ENCODE assay signal across 35 mouse cellular contexts in the genomic region with DNA sequence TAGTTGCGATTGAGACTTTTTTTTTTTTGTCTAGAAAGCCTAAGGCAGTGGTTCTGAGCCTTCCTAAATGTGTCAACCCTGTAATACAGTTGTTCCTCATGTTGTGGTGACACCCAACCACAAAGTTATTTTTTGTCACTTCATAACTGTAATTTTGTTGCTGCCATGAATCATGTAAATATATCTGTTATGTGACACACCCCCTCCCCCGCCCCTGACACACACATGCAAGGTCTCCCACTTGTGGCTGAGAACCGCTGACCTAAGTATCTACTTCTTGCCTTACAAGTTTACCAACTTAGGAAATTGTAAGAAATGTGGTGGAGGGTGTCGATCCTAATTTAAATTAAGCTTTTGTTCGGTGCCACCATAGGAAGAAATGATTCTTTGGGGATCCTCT. TPM values are rescaled to one million over a fixed set of nuclear protein-coding genes. Genes with fewer than 3 reads are reported as not detected.
"Had no signal": no experiment of that assay in that cellular context is flagged by ENCODE, and none has a peak within 500 bp of the region (broad histone marks: within the 10 kb centered on the region; RNA-seq: fewer than 3 reads in every experiment).

No protein-coding gene starts in this region.

- H3K36me3 ChIP-seq: limb, embryonic 10.5 days; limb, embryonic 12.5 days; limb, embryonic 13.5 days; limb, embryonic 15.5 days; liver, embryonic 12.5 days; liver, embryonic 13.5 days; liver, embryonic 15.5 days; lung, embryonic 15.5 days; midbrain, embryonic 10.5 days; midbrain, embryonic 12.5 days; midbrain, embryonic 13.5 days; midbrain, embryonic 15.5 days; neural tube, embryonic 12.5 days; neural tube, embryonic 13.5 days had no signal

- DNase-seq: left cerebral cortex, postnatal 4 days; liver; liver, embryonic 13.5 days; liver, postnatal 0 days; lung, adult 18-20 months; lung, adult 2 months; lung, embryonic 14.5 days; lung, postnatal 10 days; lung, postnatal 14 days; lung, postnatal 36 days; lung, postnatal 4 days; midbrain, embryonic 14.5 days had no signal

- H3K4me2 ChIP-seq: limb, embryonic 12.5 days; limb, embryonic 13.5 days; limb, embryonic 15.5 days; liver, embryonic 11.5 days; liver, embryonic 12.5 days; liver, embryonic 13.5 days; liver, embryonic 15.5 days; lung, embryonic 14.5 days; lung, embryonic 15.5 days; midbrain, embryonic 11.5 days; midbrain, embryonic 12.5 days; midbrain, embryonic 13.5 days; midbrain, embryonic 15.5 days; neural tube, embryonic 12.5 days; neural tube, embryonic 13.5 days had no signal

- H3K9me3 ChIP-seq: limb, embryonic 10.5 days; limb, embryonic 15.5 days; liver, embryonic 12.5 days; liver, embryonic 13.5 days; liver, embryonic 15.5 days; lung, embryonic 15.5 days; midbrain, embryonic 10.5 days; midbrain, embryonic 12.5 days; midbrain, embryonic 13.5 days; midbrain, embryonic 15.5 days had no signal

- H3K4me3 ChIP-seq: limb, embryonic 10.5 days; limb, embryonic 12.5 days; limb, embryonic 13.5 days; limb, embryonic 15.5 days; liver, embryonic 12.5 days; liver, embryonic 13.5 days; liver, embryonic 15.5 days; lung, embryonic 15.5 days; midbrain, embryonic 10.5 days; midbrain, embryonic 12.5 days; midbrain, embryonic 13.5 days; midbrain, embryonic 15.5 days; myocyte; neural tube, embryonic 12.5 days; neural tube, embryonic 13.5 days had no signal

- H3K27me3 ChIP-seq: limb, embryonic 12.5 days; limb, embryonic 13.5 days; limb, embryonic 15.5 days; liver, embryonic 12.5 days; liver, embryonic 13.5 days; liver, embryonic 15.5 days; lung, embryonic 15.5 days; megakaryocyte, embryonic 14.5 days; midbrain, embryonic 12.5 days; midbrain, embryonic 13.5 days; midbrain, embryonic 15.5 days; neural tube, embryonic 12.5 days; neural tube, embryonic 13.5 days had no signal

- H3K27ac ChIP-seq: limb, embryonic 10.5 days; limb, embryonic 12.5 days; limb, embryonic 13.5 days; limb, embryonic 15.5 days; liver, embryonic 12.5 days; liver, embryonic 13.5 days; liver, embryonic 14.5 days; liver, embryonic 15.5 days; lung, embryonic 15.5 days; macrophage; midbrain, embryonic 10.5 days; midbrain, embryonic 12.5 days; midbrain, embryonic 13.5 days; midbrain, embryonic 15.5 days; neural tube, embryonic 12.5 days; neural tube, embryonic 13.5 days had no signal

- H3K9ac ChIP-seq: limb, embryonic 12.5 days; limb, embryonic 13.5 days; limb, embryonic 15.5 days; liver, embryonic 12.5 days; liver, embryonic 13.5 days; liver, embryonic 14.5 days; liver, embryonic 15.5 days; liver, postnatal 0 days; lung, embryonic 14.5 days; lung, embryonic 15.5 days; midbrain, embryonic 12.5 days; midbrain, embryonic 13.5 days; midbrain, embryonic 15.5 days; neural tube, embryonic 12.5 days; neural tube, embryonic 13.5 days had no signal

- ATAC-seq: liver, embryonic 12.5 days; liver, postnatal 0 days; lung, postnatal 0 days; midbrain, embryonic 13.5 days; midbrain, embryonic 15.5 days; midbrain, embryonic 16.5 days had no signal

- H3K4me1 ChIP-seq: limb, embryonic 10.5 days; limb, embryonic 12.5 days; limb, embryonic 13.5 days; limb, embryonic 15.5 days; liver, embryonic 12.5 days; liver, embryonic 13.5 days; liver, embryonic 15.5 days; lung, embryonic 15.5 days; megakaryocyte, embryonic 14.5 days; midbrain, embryonic 10.5 days; midbrain, embryonic 12.5 days; midbrain, embryonic 13.5 days; midbrain, embryonic 15.5 days; neural tube, embryonic 12.5 days; neural tube, embryonic 13.5 days had no signal

RNA-seq across cellular contexts. Expression of a gene that starts 10.3 kb away (rescaled TPM):
- total RNA-seq: liver, adult 2 months; megakaryocyte-erythroid progenitor cell, adult 5-6 weeks had no signal
- polyA plus RNA-seq: liver, adult 2 months; macrophage; myocyte had no signal
